Mouse (Mus musculus) cerebellum, postnatal 25 days (tissue): ENCODE measurements around the gene Cdc42ep1.
"Not testable (repeated sequence)": the region's sequence is repeated elsewhere in the genome, so short reads cannot be mapped to it uniquely, and the experiment has no call there.

Experiments
- DNase-seq, 2 experiments: peaks; one replicate each; pipeline ENCODE4 v3.0.0; 2021; ENCODE audit warnings: mixed read lengths in 2 of 2

Gene Cdc42ep1

GRCm38 (mm10) chr15:78830742-78831719 lies 11.4 kb upstream of the Cdc42ep1 start:
- DNase-seq, result no peak

GRCm38 (mm10) chr15:78831720-78832657 lies 10.4 kb upstream of the Cdc42ep1 start:
- DNase-seq, result no peak

GRCm38 (mm10) chr15:78832701-78833123 lies 9.7 kb upstream of the Cdc42ep1 start:
- DNase-seq, result peak; percentile 64 to 77

DNA sequence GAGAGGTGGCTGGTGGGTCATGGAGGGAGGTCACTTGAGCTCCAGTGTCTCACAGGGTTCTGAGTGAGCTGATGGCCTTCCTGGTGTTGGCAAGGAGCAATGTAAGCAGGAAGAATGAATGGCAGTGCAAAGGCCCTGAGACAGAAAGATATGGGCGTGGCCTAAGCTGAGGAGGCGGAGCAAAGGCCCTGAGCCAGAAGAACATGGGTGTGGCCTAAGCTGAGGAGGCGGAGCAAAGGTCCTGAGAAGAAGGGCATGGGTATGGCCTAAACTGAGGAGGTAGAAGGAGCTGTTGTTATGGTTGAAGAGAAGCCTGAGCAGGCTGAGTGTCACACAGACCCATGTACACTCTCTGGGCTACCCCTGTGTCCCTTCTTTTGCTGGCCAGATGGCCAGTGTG lies 8.8 kb upstream of the Cdc42ep1 start:
- no peak for DNase-seq

GRCm38 (mm10) chr15:78834233-78835005 lies 8.0 kb upstream of the Cdc42ep1 start:
- no peak for DNase-seq

- peak; percentile 59 to 77 for DNase-seq
Measured at GRCm38 (mm10) chr15:78835200-78836085, 7.0 kb upstream of the Cdc42ep1 start.

DNA sequence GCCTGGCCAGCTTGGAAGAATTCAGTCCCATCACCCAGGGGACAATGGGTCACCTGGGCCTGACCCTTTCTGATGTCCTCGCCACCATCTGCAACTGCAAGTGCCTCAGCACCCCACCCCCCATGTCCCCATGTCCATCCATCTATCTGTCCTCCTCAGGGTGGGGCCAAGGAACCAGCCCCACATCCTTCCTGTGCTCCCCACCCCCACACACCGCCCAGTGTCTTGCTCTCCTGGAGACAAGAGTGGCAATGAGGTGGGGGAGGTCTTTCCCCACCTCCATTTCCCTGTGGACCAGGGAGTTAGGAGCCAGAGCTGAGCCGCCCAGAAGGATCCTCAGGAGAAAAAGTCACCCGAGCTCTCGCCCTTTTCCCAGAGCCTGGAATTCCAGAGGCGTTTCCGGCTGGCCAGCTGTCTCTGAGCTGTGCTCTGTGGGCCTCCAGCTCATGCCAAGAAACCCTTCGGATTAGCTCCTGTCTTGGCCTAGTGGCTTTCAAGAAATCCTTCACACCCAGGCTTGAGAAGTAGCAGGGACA lies 6.3 kb upstream of the Cdc42ep1 start:
- no peak for DNase-seq

DNA sequence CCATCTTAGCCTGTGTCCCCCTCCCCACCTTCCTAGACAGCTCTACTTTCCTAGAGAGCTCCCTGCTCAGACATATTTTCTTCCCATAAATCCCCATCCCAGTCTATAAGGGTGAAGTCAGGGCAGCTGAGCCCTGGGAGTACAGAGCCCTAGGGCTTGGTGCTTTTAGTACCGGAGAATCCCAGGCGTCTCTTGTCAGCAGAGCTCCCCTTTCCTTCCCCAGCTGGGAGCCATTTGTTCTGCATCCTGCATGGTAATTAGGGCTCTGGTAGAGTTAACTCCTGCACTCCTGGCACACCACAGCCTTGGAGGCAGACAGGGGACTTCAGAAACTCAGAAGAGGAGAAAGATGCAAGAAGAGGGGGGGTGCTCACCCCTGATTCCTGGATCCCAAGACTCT lies 2.7 kb upstream of the Cdc42ep1 start:
- DNase-seq, result no peak

DNA sequence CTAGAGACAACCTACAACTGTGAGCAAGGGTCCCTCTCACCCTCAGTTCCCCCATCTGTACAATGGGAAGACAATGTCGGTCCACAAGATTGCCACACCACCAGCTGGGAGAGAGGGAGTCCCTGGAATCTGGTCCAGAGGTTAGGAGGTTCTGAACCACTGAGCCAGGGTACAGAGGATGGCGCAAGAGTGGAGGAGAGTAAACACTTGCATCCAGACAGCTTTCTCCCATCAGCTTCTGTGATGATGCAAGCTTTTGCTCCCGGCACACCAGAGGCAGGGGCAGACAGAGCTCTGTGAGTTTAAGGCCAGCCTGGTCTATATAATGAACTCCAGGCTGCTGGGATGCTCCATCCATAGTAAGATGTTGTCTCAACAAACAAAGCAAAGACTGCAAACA lies 2.2 kb upstream of the Cdc42ep1 start:
- no peak for DNase-seq

- no peak for DNase-seq
Measured at GRCm38 (mm10) chr15:78840751-78841150, 1.7 kb upstream of the Cdc42ep1 start.

- no peak for DNase-seq
Measured at GRCm38 (mm10) chr15:78841161-78841790, 1.1 kb upstream of the Cdc42ep1 start.

DNA sequence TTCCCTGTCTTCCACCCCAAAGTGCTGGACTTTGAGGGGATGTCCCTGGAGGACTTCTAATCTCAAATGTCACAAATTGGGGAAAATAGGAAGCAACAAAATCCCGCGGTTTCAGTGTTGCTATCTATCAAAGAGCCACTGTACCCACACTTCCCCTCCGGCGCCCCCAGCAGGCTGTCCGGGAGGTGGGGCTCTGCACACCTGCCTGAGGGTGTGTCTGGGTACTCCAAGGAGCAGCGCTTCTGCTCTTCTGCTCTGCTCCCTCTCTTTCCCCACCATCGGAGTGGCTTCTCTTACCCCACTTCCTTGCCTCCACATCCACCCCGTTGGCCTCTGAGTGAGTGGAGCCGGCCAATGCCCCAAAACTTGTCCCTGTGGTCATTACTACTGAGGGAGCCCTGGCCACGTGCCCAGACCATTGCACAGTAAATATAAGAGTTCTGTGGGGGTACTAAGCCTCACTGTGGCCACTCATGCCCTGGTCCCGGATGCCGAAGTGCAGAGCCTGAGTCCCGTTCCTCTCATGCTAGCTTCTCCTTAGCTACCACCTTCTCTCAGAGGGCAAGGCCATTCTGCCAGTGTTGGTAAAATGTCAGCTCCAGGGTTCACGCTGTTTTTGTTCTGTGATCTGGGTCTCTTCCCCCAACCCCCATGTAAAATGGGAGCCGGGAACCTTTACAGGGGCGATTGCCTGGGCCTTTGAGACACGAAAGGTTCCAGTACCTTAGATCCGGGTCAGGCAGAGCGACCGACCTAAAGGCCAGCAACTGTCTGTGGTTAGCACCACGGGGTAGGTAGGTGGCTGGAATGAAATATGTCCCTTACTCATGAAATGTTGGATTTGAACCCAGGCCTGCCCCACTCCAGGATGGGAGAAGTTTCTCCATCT lies 1.4 kb downstream of the Cdc42ep1 start:
- no peak for DNase-seq

DNA sequence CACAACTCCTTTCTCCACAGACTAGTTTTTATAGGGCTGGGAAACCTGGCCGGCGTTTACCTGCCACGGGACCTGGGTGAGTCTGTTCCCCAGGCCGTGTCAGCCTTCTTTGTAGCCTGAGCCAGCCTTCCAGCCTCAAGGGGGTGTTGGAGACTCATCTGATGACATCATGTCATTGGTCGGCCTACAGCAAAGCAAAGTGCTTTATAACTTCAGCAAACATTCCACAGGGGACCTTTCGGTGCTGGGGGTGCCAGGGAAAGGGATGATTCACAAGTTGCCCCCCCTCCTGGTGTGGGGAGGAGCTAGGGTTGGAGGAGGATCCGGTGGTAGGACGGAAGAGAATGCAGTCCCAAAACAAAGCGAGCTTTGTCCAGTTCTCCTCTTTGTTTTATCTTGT lies 2.4 kb downstream of the Cdc42ep1 start:
- no peak for DNase-seq

DNA sequence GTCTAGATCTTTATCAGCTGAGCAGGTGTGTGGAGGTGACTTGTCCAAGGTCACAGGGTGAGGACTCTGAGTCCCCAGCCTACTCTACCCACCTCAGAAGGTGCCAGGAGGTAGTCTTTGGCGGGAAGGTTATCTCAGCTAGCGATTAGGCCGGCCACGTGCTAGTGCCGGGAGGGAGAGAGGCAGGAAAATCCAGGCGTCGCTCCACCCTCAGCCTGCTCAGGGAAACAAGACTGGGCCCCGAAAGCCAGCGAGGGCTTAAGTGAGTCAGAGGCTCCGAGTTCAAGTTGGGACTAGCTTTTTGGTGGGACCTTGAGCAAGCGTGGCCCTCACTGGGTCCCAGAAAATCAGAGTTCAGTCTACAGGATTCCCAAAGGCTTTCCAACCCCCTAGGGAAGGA lies 2.9 kb downstream of the Cdc42ep1 start:
- no peak for DNase-seq

DNA sequence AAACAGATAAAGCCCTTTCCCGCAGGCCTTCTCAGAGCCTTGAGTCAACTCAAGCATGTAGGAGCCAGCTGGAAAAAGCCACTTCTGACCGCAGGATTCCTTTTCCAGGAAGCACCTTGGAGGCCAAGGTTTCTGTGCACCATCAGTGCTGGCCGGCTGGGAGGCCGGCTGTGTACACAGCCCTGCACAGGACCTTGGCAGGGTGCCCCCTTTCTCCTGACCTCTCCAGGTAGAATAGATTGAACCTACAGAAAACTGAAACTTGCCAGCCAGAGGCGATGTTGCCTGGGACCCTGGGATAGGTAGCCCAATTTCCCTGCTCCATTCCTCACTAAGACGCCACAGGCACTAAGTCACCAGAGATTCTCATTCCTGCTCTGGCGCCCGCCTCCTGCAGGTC lies 3.4 kb downstream of the Cdc42ep1 start:
- DNase-seq, result peak in 1 of 2 experiments; percentile 40

DNA sequence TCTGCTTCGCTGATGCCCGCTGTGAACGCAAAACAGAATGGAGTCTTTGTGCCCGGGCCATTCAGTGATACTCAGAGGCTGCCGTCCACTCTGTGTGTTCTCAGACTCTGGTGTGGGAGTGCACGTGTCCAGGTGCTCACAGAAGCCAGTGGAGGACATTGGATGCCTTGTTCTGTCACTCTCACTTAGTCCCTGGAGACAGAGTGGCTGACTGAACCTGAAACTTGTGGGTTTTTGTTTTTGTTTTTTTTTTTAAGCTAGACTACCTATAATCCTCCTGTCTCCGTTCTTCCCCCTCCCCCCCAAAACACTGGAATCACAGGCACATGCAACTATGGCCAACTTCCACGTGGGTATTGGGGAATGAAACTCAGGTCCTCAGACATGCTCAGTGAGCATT lies 3.9 kb downstream of the Cdc42ep1 start:
- no peak for DNase-seq

DNA sequence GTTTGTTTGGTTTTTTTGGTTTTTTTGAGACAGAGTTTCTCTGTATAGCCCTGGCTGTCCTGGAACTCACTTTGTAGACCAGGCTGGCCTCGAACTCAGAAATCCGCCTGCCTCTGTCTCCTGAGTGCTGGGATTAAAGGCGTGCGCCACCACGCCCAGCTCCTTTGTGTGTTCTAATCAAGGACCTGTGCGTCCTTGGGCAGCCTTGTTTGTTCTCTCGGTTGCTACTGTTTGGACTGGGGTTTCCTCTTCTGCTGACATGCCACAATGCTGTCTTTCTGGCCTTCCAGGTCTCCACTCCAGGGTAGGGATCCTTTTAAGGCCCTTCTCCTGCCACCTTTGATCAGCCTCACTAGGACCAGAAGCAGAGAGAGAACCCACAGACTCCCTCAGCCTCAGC lies 4.4 kb downstream of the Cdc42ep1 start:
- not testable (repeated sequence) for DNase-seq

- peak; percentile 84 to 89 for DNase-seq
Measured at GRCm38 (mm10) chr15:78848467-78848866, 6.0 kb downstream of the Cdc42ep1 start.

- no peak for DNase-seq
Measured at GRCm38 (mm10) chr15:78849485-78849884, 7.1 kb downstream of the Cdc42ep1 start.
